Mouse (Mus musculus): ENCODE data around the gene Bfsp1.

Gene Bfsp1

GRCm38 (mm10) chr2:143853447-143853846 lies 9.5 kb downstream of the Bfsp1 start:
- DNase-seq (ENCODE audit: low read depth, low spot score) = no peak

DNA sequence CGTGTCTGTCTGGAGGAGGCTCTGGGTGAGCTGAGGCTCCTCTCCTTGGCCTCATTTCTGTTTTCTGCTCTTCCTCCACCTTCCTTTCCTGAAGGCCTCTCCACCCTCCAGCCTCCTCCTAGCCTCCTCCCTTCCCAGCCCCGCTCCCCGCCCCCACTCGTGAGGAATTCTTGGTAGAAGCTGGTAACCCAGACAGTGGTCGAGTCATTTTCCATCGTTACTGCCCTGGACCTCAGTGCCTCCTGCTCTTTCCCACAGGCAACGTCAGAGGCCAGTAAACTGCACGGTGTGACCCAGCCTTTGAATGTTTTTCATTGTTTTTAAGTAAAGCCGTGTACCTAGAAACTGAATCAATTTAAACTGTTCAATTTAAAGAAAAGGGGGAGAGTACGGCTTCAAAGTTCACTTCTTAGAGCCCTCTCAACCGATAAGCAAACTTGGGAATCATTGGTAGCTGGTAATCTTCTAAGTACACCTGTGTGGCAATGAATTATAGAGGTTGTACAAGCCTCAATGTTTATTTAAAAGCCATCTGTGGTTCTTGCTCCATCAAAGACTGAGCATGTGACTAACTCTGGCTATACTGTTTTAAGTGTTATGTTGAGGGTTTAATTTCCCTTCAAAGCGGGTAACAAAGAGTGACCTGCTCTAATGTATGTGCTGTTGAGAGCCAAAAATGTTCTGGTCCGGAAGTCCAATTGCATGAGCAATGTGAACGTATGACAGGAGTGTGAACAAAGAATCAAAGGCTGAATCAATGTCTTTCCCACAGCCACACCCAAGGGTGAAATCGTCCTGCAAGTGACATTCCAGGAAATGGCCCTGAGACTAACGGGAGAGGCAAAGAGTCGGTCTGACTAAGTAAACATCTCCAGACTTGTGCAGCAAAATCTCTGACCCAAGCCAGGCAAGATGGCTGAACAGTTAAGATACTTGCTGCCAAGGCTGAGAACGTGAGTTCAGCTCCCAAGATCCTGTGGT lies 10.4 kb downstream of the Bfsp1 start:
- DNase-seq (ENCODE audit: low read depth, low spot score) = peak; percentile 12

DNA sequence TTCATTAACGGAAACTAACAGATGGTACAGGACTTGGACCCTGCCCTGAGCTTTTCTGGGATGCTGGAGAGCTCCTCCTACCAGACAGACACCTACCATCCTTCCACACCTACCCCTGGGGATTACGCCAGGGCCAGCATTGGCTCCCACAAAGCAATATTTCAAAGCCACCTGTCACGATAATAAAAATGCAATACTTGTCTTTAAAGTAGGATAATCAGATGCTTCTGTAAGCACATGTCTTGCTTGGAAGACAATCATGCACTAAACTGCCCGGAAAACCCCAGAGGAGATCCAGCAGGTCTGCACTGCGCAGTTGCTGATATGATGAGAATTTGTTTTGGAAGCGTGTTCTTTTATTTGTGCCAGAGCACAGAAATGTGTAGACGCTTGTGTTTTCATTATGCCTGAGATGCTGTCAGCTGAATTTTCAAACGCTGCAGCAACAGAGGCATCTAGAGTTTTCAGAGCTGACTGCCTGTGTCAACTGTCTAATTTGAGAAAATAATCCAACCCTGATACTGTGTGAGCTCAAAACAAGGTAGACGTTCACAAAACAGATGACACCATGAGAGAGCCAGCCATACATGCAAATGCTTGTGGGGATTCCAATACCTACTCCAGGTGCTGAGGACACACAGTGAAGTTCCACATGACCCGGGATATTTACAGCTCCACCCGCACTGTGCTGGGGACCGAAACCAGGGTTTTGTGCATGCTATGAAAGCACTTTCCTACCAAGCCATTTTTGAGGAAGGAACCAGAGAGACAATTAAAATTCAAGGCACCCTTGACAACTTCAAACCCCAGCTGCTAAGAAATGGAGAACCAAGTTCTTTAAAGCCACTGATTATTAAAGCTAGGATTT lies 11.4 kb downstream of the Bfsp1 start:
- DNase-seq (ENCODE audit: low read depth, low spot score) = no peak

GRCm38 (mm10) chr2:143847291-143847690 lies 15.7 kb downstream of the Bfsp1 start:
- DNase-seq (ENCODE audit: low read depth, low spot score) = no peak

- no peak for DNase-seq (ENCODE audit: low read depth, low spot score)
Measured at GRCm38 (mm10) chr2:143846799-143847198, 16.2 kb downstream of the Bfsp1 start.

- DNase-seq (ENCODE audit: low read depth, low spot score) = no peak
Measured at GRCm38 (mm10) chr2:143844779-143845178, 18.2 kb downstream of the Bfsp1 start.

DNA sequence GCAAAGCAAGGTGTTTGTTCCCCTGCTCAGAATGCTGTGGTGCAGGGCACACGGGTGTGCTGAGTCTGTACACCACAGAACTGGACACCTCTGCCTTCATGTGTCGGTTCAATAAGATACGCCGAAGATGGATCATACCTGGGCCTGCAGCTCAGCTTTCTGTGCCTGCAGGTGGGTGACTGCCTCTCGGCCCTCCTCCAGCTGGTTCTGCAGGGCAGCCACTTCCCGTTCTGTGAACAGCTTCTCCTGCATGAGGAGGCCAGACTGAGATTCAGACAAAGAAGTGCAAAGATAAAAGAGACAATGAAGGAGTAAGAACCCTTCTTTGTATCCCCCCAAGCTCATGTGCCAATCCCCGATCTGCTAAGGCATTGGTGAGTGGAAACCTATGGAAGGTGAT lies 21.4 kb downstream of the Bfsp1 start:
- DNase-seq (ENCODE audit: low read depth, low spot score) = no peak

GRCm38 (mm10) chr2:143840895-143841294 lies 22.1 kb downstream of the Bfsp1 start:
- no peak for DNase-seq (ENCODE audit: low read depth, low spot score)

- no peak for DNase-seq (ENCODE audit: low read depth, low spot score)
Measured at GRCm38 (mm10) chr2:143839458-143839857, 23.5 kb downstream of the Bfsp1 start.

- DNase-seq (ENCODE audit: low read depth, low spot score) = no peak
Measured at GRCm38 (mm10) chr2:143838698-143839097, 24.3 kb downstream of the Bfsp1 start.

DNA sequence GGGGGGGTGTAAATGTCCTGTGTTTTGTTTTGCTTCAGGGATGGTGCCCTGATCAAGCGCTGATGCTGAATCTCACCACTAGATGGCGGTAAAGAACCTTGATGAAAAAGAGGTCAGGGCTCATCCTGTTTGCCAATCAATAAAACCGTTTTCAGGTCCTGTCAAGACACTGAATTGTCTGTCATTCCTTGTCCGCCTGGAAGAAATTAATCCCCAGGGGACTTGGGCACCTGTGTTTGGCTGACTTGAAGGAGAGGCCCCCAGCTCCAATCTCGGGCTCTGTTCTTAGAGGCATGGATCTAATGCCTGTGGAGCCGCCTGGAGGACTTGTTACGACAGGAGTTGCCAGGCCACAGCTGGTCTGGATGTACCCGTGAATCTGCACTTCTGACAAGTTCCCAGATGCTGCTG lies 25.7 kb downstream of the Bfsp1 start:
- peak; percentile 82 for DNase-seq (ENCODE audit: low read depth, low spot score)

- DNase-seq (ENCODE audit: low read depth, low spot score) = peak; percentile 36
Measured at GRCm38 (mm10) chr2:143835820-143836219, 27.2 kb downstream of the Bfsp1 start.

GRCm38 (mm10) chr2:143834082-143834481 lies 28.9 kb downstream of the Bfsp1 start:
- DNase-seq (ENCODE audit: low read depth, low spot score) = no peak

GRCm38 (mm10) chr2:143832721-143833120 lies 30.3 kb downstream of the Bfsp1 start:
- DNase-seq (ENCODE audit: low read depth, low spot score) = no peak

- no peak for DNase-seq (ENCODE audit: low read depth, low spot score)
Measured at GRCm38 (mm10) chr2:143831645-143832044, 31.3 kb downstream of the Bfsp1 start.

DNA sequence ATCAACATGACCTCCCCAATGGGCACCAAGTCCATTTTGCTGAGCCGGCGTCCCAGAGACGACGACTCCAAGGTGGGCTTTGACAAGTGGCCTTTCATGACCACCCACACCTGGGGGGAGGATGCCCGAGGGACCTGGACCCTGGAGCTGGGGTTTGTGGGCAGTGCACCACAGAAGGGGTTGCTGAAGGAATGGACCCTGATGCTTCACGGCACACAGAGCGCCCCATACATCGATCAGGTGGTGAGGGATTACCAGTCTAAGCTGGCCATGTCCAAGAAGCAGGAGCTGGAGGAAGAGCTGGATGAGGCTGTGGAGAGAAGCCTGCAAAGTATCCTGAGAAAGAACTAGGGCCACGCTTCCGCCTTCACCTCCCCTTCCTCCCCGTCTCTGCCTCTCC lies 49.5 kb downstream of the Bfsp1 start:
- no peak for DNase-seq (ENCODE audit: low read depth, low spot score)

- no peak for DNase-seq (ENCODE audit: low read depth, low spot score)
Measured at GRCm38 (mm10) chr2:143812262-143812661, 50.7 kb downstream of the Bfsp1 start.

DNA sequence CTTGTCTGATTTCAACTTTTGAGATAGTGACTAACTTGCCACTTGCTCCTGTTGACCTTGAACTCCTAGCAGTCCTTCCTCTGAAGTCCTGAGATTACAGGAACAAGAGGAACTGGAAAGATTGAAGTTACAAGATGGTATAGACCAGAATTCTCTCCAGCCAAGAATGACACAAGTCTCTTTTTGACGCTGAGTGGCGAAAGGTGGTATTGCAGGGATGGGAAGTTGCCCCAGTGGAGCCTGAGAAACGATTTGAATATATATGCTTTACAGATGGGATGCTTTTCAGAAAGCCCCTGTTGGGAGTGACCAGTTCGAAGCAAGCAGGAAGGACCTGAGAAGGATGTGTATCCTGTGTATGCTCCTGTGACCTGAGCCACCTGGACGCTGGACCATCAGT lies 54.2 kb downstream of the Bfsp1 start:
- peak; percentile 11 for DNase-seq (ENCODE audit: low read depth, low spot score)

DNA sequence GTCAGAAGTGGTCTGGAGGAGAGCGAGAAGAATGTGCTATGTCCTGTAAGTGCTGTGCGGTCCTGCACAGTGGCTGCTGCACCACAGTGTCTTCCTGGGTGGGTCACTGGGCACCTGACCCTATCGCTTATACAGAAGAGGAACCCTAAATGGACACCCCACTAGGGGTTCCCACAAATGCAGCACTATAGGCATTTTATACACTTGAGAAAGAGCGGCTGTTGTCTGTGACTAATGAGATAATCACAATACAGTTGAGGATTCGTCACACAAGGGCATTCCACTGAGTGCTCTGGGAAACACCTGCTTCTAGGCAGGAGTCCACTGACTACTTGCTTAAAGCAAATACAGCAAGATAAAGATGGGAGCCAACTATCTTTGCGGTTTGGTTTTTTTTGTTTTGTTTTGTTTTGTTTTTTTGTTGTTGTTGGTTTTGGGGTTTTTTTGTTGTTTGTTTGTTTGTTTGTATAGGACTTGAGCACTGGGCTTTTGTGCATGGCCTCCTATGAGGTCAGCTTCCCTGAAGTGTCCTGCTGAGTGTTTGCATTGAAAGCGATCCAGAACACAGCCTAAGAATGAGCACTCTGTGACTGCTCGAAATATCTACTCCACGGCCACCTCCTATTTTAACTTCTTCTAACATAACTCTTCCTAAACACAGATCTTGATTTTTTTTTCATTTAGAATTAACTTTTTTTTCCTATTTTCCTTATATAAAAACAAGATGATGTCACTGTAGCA lies 55.9 kb downstream of the Bfsp1 start:
- no peak for DNase-seq (ENCODE audit: low read depth, low spot score)

GRCm38 (mm10) chr2:143806140-143806923 lies 56.6 kb downstream of the Bfsp1 start:
- DNase-seq (ENCODE audit: low read depth, low spot score) = peak; percentile 13

DNA sequence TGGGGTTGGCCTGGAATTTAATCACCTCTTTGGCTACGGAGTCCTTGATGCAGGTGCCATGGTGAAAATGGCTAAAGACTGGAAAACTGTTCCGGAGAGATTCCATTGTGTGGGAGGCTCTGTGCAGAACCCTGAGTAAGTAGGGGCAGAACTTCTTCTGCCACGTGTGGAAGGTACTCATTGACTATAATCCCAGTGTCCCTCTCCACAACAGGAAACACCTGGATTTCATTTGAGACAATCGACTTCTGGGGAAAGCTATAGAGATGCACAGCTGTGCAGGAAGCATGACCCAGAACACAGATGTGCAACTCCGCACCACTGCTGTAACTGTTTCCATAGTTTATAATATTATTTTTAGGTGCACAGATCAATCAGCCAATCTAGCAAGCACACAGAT lies 61.9 kb downstream of the Bfsp1 start:
- no peak for DNase-seq (ENCODE audit: low read depth, low spot score)
